Mouse (Mus musculus): ENCODE measurements at regions not wholly inside any gene's neighbourhood (a gene's known extent, or its start where the extent isn't known, plus 50 kb on each side); places are given as distances from the start of the nearest gene placed in this dataset.

- H3K4me3 ChIP-seq (ENCODE audit: low read depth, low read length) = no peak overlapping the region
- H3K27me3 ChIP-seq (replicated peaks; ENCODE audit: control insufficient read depth, insufficient read depth, low read length) = no peaks in the 10 kb centered on the region
- DNase-seq (ENCODE audit: low spot score) = no peak
- no peaks in the 10 kb centered on the region for H3K36me3 ChIP-seq (ENCODE audit: control insufficient read depth, insufficient read depth, low read length)
- H3K4me1 ChIP-seq (replicated peaks; ENCODE audit: control insufficient read depth, insufficient read depth, low read length) = no peaks in the 10 kb centered on the region
- H3K9me3 ChIP-seq (ENCODE audit: control insufficient read depth, low read length) = no peaks in the 10 kb centered on the region
- no peak overlapping the region for H3K27ac ChIP-seq (ENCODE audit: low read depth)
- no peak overlapping the region for H3K4me2 ChIP-seq (ENCODE audit: low read length)
- 67% methylated on average over 9 of the region's 9 CpGs for WGBS
- ATAC-seq (replicated peaks; ENCODE audit: low FRiP score, low TSS enrichment, low read depth) = no peak
- no peak overlapping the region for H3K9ac ChIP-seq (ENCODE audit: low read length)
Measured at GRCm38 (mm10) chr1:120715105-120715877, 113.1 kb downstream of the En1 start.

DNA sequence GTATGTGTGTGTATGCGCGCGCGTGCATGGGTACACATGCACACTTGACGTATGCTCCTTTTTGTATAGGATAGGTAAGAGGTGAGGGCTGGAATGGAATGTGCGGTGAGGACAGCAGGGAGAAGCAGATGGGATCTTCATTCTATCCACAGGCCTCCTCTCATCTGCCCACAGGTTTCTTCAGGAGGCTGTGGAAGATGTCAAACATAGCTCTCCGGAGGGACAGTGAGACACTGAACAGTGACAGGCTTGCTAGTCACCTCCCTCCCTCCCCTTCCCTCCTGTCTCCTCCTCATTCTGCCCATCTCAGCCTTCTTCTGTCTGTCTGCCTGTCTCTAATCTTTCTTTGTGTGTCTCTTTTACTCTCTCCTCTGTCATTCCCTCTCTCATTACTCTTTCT lies 124.6 kb downstream of the En1 start:
- H3K9ac ChIP-seq (ENCODE audit: low read length) = no peak overlapping the region
- H3K36me3 ChIP-seq (ENCODE audit: control insufficient read depth, insufficient read depth, low read length) = no peaks in the 10 kb centered on the region
- DNase-seq (ENCODE audit: low spot score) = no peak
- H3K27ac ChIP-seq (ENCODE audit: low read depth) = no peak overlapping the region
- H3K4me2 ChIP-seq (ENCODE audit: low read length) = no peak overlapping the region
- WGBS = 79% methylated on average over 7 of the region's 7 CpGs
- no peaks in the 10 kb centered on the region for H3K4me1 ChIP-seq (replicated peaks; ENCODE audit: control insufficient read depth, insufficient read depth, low read length)
- H3K4me3 ChIP-seq (ENCODE audit: low read depth, low read length) = no peak overlapping the region
- no peaks in the 10 kb centered on the region for H3K27me3 ChIP-seq (replicated peaks; ENCODE audit: control insufficient read depth, insufficient read depth, low read length)
- no peaks in the 10 kb centered on the region for H3K9me3 ChIP-seq (ENCODE audit: control insufficient read depth, low read length)
- no peak for ATAC-seq (replicated peaks; ENCODE audit: low FRiP score, low TSS enrichment, low read depth)

GRCm38 (mm10) chr1:120727427-120727826 lies 125.2 kb downstream of the En1 start:
- H3K9ac ChIP-seq (ENCODE audit: low read length) = no peak overlapping the region
- no peaks in the 10 kb centered on the region for H3K27me3 ChIP-seq (replicated peaks; ENCODE audit: control insufficient read depth, insufficient read depth, low read length)
- ATAC-seq (replicated peaks; ENCODE audit: low FRiP score, low TSS enrichment, low read depth) (no peak), DNase-seq (ENCODE audit: low spot score) (no peak)
- no peak overlapping the region for H3K27ac ChIP-seq (ENCODE audit: low read depth)
- H3K36me3 ChIP-seq (ENCODE audit: control insufficient read depth, insufficient read depth, low read length) = no peaks in the 10 kb centered on the region
- WGBS = 63% methylated on average over 8 of the region's 8 CpGs
- H3K9me3 ChIP-seq (ENCODE audit: control insufficient read depth, low read length) = no peaks in the 10 kb centered on the region
- H3K4me2 ChIP-seq (ENCODE audit: low read length) = no peak overlapping the region
- H3K4me3 ChIP-seq (ENCODE audit: low read depth, low read length) = no peak overlapping the region
- H3K4me1 ChIP-seq (replicated peaks; ENCODE audit: control insufficient read depth, insufficient read depth, low read length) = no peaks in the 10 kb centered on the region

GRCm38 (mm10) chr1:120732003-120732402 lies 129.8 kb downstream of the En1 start:
- ATAC-seq (replicated peaks; ENCODE audit: low FRiP score, low TSS enrichment, low read depth) = no peak
- Histone ChIP-seq H3K27me3 (replicated peaks; ENCODE audit: control insufficient read depth, insufficient read depth, low read length) (no peaks in the 10 kb centered on the region), H3K4me2 (ENCODE audit: low read length) (no peak overlapping the region), H3K9ac (ENCODE audit: low read length) (no peak overlapping the region), H3K9me3 (ENCODE audit: control insufficient read depth, low read length) (no peaks in the 10 kb centered on the region), H3K4me3 (ENCODE audit: low read depth, low read length) (no peak overlapping the region), H3K4me1 (replicated peaks; ENCODE audit: control insufficient read depth, insufficient read depth, low read length) (no peaks in the 10 kb centered on the region), H3K27ac (ENCODE audit: low read depth) (no peak overlapping the region), H3K36me3 (ENCODE audit: control insufficient read depth, insufficient read depth, low read length) (no peaks in the 10 kb centered on the region)
- WGBS = 59% methylated on average over 1 of the region's 1 CpGs
- no peak for DNase-seq (ENCODE audit: low spot score)

DNA sequence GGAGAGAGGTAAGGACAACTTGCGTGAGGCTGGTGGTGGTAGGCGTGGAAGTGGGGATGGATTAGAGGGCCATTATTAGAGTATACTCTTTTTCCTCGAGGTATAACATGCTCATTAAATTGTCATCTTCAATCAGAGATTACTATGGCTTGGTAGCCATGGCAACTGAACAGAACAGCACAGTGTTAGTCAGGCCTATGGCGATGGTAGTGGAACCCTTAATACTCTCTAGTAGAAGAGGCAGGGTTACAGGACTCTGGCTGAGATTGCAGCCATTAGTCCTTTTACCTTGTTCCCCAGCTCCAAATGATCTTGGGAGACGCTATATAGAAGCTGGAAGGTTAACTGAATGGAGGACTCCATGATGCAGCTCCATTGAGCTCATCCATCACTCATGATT lies 131.5 kb downstream of the En1 start:
- WGBS = 88% methylated on average over 5 of the region's 5 CpGs

GRCm38 (mm10) chr1:120734846-120735245 lies 132.6 kb downstream of the En1 start:
- ATAC-seq (replicated peaks; ENCODE audit: low FRiP score, low TSS enrichment, low read depth) (no peak), DNase-seq (ENCODE audit: low spot score) (no peak)
- no peak overlapping the region for H3K4me3 ChIP-seq (ENCODE audit: low read depth, low read length)
- no peak overlapping the region for H3K4me2 ChIP-seq (ENCODE audit: low read length)
- no peaks in the 10 kb centered on the region for H3K4me1 ChIP-seq (replicated peaks; ENCODE audit: control insufficient read depth, insufficient read depth, low read length)
- H3K27ac ChIP-seq (ENCODE audit: low read depth) = no peak overlapping the region
- H3K36me3 ChIP-seq (ENCODE audit: control insufficient read depth, insufficient read depth, low read length) = no peaks in the 10 kb centered on the region
- no peak overlapping the region for H3K9ac ChIP-seq (ENCODE audit: low read length)
- no peaks in the 10 kb centered on the region for H3K27me3 ChIP-seq (replicated peaks; ENCODE audit: control insufficient read depth, insufficient read depth, low read length)
- no peaks in the 10 kb centered on the region for H3K9me3 ChIP-seq (ENCODE audit: control insufficient read depth, low read length)

More for the DNA sequence above, 131.5 kb downstream of the En1 start:
- H3K9me3 ChIP-seq (ENCODE audit: control insufficient read depth, low read length) = no peaks in the 10 kb centered on the region
- no peak overlapping the region for H3K27ac ChIP-seq (ENCODE audit: low read depth)
- H3K36me3 ChIP-seq (ENCODE audit: control insufficient read depth, insufficient read depth, low read length) = no peaks in the 10 kb centered on the region
- H3K4me3 ChIP-seq (ENCODE audit: low read depth, low read length) = no peak overlapping the region
- H3K27me3 ChIP-seq (replicated peaks; ENCODE audit: control insufficient read depth, insufficient read depth, low read length) = no peaks in the 10 kb centered on the region
- no peaks in the 10 kb centered on the region for H3K4me1 ChIP-seq (replicated peaks; ENCODE audit: control insufficient read depth, insufficient read depth, low read length)
- DNase-seq (ENCODE audit: low spot score) = no peak
- H3K4me2 ChIP-seq (ENCODE audit: low read length) = no peak overlapping the region
- no peak for ATAC-seq (replicated peaks; ENCODE audit: low FRiP score, low TSS enrichment, low read depth)
- H3K9ac ChIP-seq (ENCODE audit: low read length) = no peak overlapping the region

GRCm38 (mm10) chr1:120739499-120739898 lies 137.3 kb downstream of the En1 start:
- DNase-seq (ENCODE audit: low spot score) (no peak), ATAC-seq (replicated peaks; ENCODE audit: low FRiP score, low TSS enrichment, low read depth) (no peak)
- Histone ChIP-seq H3K36me3 (ENCODE audit: control insufficient read depth, insufficient read depth, low read length) (no peaks in the 10 kb centered on the region), H3K27me3 (replicated peaks; ENCODE audit: control insufficient read depth, insufficient read depth, low read length) (no peaks in the 10 kb centered on the region), H3K4me3 (ENCODE audit: low read depth, low read length) (no peak overlapping the region), H3K9me3 (ENCODE audit: control insufficient read depth, low read length) (no peaks in the 10 kb centered on the region), H3K4me2 (ENCODE audit: low read length) (no peak overlapping the region), H3K9ac (ENCODE audit: low read length) (no peak overlapping the region), H3K4me1 (replicated peaks; ENCODE audit: control insufficient read depth, insufficient read depth, low read length) (no peaks in the 10 kb centered on the region), H3K27ac (ENCODE audit: low read depth) (no peak overlapping the region)
- WGBS = 47% methylated on average over 6 of the region's 6 CpGs

- Histone ChIP-seq H3K4me3 (ENCODE audit: low read depth, low read length) (no peak overlapping the region), H3K4me1 (replicated peaks; ENCODE audit: control insufficient read depth, insufficient read depth, low read length) (no peaks in the 10 kb centered on the region), H3K9me3 (ENCODE audit: control insufficient read depth, low read length) (no peaks in the 10 kb centered on the region), H3K9ac (ENCODE audit: low read length) (no peak overlapping the region), H3K36me3 (ENCODE audit: control insufficient read depth, insufficient read depth, low read length) (no peaks in the 10 kb centered on the region), H3K4me2 (ENCODE audit: low read length) (no peak overlapping the region), H3K27ac (ENCODE audit: low read depth) (no peak overlapping the region), H3K27me3 (replicated peaks; ENCODE audit: control insufficient read depth, insufficient read depth, low read length) (no peaks in the 10 kb centered on the region)
- no peak for ATAC-seq (replicated peaks; ENCODE audit: low FRiP score, low TSS enrichment, low read depth)
- no peak for DNase-seq (ENCODE audit: low spot score)
- 79% methylated on average over 16 of the region's 16 CpGs for WGBS
Measured at GRCm38 (mm10) chr1:120741091-120741740, 139.0 kb downstream of the En1 start.

GRCm38 (mm10) chr1:120748963-120749362 lies 146.7 kb downstream of the En1 start:
- Histone ChIP-seq H3K9me3 (ENCODE audit: control insufficient read depth, low read length) (no peaks in the 10 kb centered on the region), H3K36me3 (ENCODE audit: control insufficient read depth, insufficient read depth, low read length) (no peaks in the 10 kb centered on the region), H3K4me2 (ENCODE audit: low read length) (no peak overlapping the region), H3K4me3 (ENCODE audit: low read depth, low read length) (no peak overlapping the region), H3K4me1 (replicated peaks; ENCODE audit: control insufficient read depth, insufficient read depth, low read length) (no peaks in the 10 kb centered on the region), H3K27me3 (replicated peaks; ENCODE audit: control insufficient read depth, insufficient read depth, low read length) (no peaks in the 10 kb centered on the region), H3K9ac (ENCODE audit: low read length) (no peak overlapping the region), H3K27ac (ENCODE audit: low read depth) (no peak overlapping the region)
- 75% methylated on average over 6 of the region's 6 CpGs for whole genome bisulfite sequencing
- no peak for ATAC-seq (replicated peaks; ENCODE audit: low FRiP score, low TSS enrichment, low read depth)
- DNase-seq (ENCODE audit: low spot score) = no peak

Data from intestine, embryonic 14.5 days (tissue).